Mouse (Mus musculus): ENCODE measurements at regions not wholly inside any gene's neighbourhood (a gene's known extent, or its start where the extent isn't known, plus 50 kb on each side); places are given as distances from the start of the nearest gene placed in this dataset.
A peak's percentile ranks its signal among the peaks of the same experiment; 100 is the strongest.

- ATAC-seq (ENCODE audit: insufficient read depth, low read depth) (peak; percentile 47), DNase-seq (ENCODE audit: low spot score) (no peak)
- H3K4me2 ChIP-seq (ENCODE audit: low read depth, low read length) = no peak overlapping the region
- H3K9ac ChIP-seq (replicated peaks; ENCODE audit: low read depth, low read length) = no peak overlapping the region
- no peaks in the 10 kb centered on the region for H3K27me3 ChIP-seq (ENCODE audit: control insufficient read depth, insufficient read depth, low read length)
- TF ChIP-seq EP300 (IDR thresholded peaks at IDR 0.05; ENCODE audit: low read depth) = no peak
- TF ChIP-seq CTCF (IDR thresholded peaks at IDR 0.05; ENCODE audit: low read depth) = no peak
- no peaks in the 10 kb centered on the region for H3K36me3 ChIP-seq (replicated peaks; ENCODE audit: control insufficient read depth, insufficient read depth, low read length)
- H3K27ac ChIP-seq (ENCODE audit: low read depth) = no peak overlapping the region
- H3K9me3 ChIP-seq (replicated peaks; ENCODE audit: control insufficient read depth, low read length) = no peaks in the 10 kb centered on the region
- no peak overlapping the region for H3K4me3 ChIP-seq (ENCODE audit: low read depth, low read length)
- peaks cover 3% of the 10 kb centered on the region; the same call in 1 of the 2 replicates for H3K4me1 ChIP-seq (ENCODE audit: control insufficient read depth, insufficient read depth)
- WGBS = 46% methylated on average over 11 of the region's 11 CpGs
These were observed 180.1 kb downstream of the Mroh4 start for GRCm38 (mm10) chr15:74455921-74456674.

- TF ChIP-seq CTCF (IDR thresholded peaks at IDR 0.05; ENCODE audit: low read depth) (no peak), EP300 (IDR thresholded peaks at IDR 0.05; ENCODE audit: low read depth) (no peak)
- H3K9ac ChIP-seq (replicated peaks; ENCODE audit: low read depth, low read length) = no peak overlapping the region
- no peak overlapping the region for H3K4me3 ChIP-seq (ENCODE audit: low read depth, low read length)
- no peak overlapping the region for H3K27ac ChIP-seq (ENCODE audit: low read depth)
- 39% methylated on average over 3 of the region's 3 CpGs for WGBS
- no peak overlapping the region for H3K4me2 ChIP-seq (ENCODE audit: low read depth, low read length)
- ATAC-seq (ENCODE audit: insufficient read depth, low read depth) = no peak
- H3K4me1 ChIP-seq (ENCODE audit: control insufficient read depth, insufficient read depth) = peaks cover 3% of the 10 kb centered on the region; the same call in 1 of the 2 replicates
- DNase-seq (ENCODE audit: low spot score) = no peak
- H3K36me3 ChIP-seq (replicated peaks; ENCODE audit: control insufficient read depth, insufficient read depth, low read length) = no peaks in the 10 kb centered on the region
- no peaks in the 10 kb centered on the region for H3K27me3 ChIP-seq (ENCODE audit: control insufficient read depth, insufficient read depth, low read length)
- no peaks in the 10 kb centered on the region for H3K9me3 ChIP-seq (replicated peaks; ENCODE audit: control insufficient read depth, low read length)
These were observed 181.6 kb downstream of the Mroh4 start for GRCm38 (mm10) chr15:74454543-74454942.

- no peak for TF ChIP-seq EP300 (IDR thresholded peaks at IDR 0.05; ENCODE audit: low read depth)
- TF ChIP-seq CTCF (IDR thresholded peaks at IDR 0.05; ENCODE audit: low read depth) = no peak
- H3K36me3 ChIP-seq (replicated peaks; ENCODE audit: control insufficient read depth, insufficient read depth, low read length) = no peaks in the 10 kb centered on the region
- H3K4me1 ChIP-seq (ENCODE audit: control insufficient read depth, insufficient read depth) = peaks cover 3% of the 10 kb centered on the region; the same call in 1 of the 2 replicates
- no peaks in the 10 kb centered on the region for H3K27me3 ChIP-seq (ENCODE audit: control insufficient read depth, insufficient read depth, low read length)
- H3K4me2 ChIP-seq (ENCODE audit: low read depth, low read length) = no peak overlapping the region
- H3K9me3 ChIP-seq (replicated peaks; ENCODE audit: control insufficient read depth, low read length) = no peaks in the 10 kb centered on the region
- DNase-seq (ENCODE audit: low spot score) (no peak), ATAC-seq (ENCODE audit: insufficient read depth, low read depth) (no peak)
- H3K4me3 ChIP-seq (ENCODE audit: low read depth, low read length) = no peak overlapping the region
- H3K27ac ChIP-seq (ENCODE audit: low read depth) = no peak overlapping the region
- H3K9ac ChIP-seq (replicated peaks; ENCODE audit: low read depth, low read length) = no peak overlapping the region
- 66% methylated on average over 6 of the region's 6 CpGs for WGBS
These were observed 182.3 kb downstream of the Mroh4 start for GRCm38 (mm10) chr15:74453810-74454209.

GRCm38 (mm10) chr15:74452426-74452825 lies 183.7 kb downstream of the Mroh4 start:
- TF ChIP-seq EP300 (IDR thresholded peaks at IDR 0.05; ENCODE audit: low read depth) = no peak
- no peak for TF ChIP-seq CTCF (IDR thresholded peaks at IDR 0.05; ENCODE audit: low read depth)
- 87% methylated on average over 3 of the region's 3 CpGs for WGBS
- Histone ChIP-seq H3K27me3 (ENCODE audit: control insufficient read depth, insufficient read depth, low read length) (0 out of 2 replicates have a peak, but pooled peaks cover 5% of the 10 kb centered on the region), H3K9ac (replicated peaks; ENCODE audit: low read depth, low read length) (no peak overlapping the region), H3K36me3 (replicated peaks; ENCODE audit: control insufficient read depth, insufficient read depth, low read length) (no peaks in the 10 kb centered on the region), H3K4me3 (ENCODE audit: low read depth, low read length) (no peak overlapping the region), H3K4me1 (ENCODE audit: control insufficient read depth, insufficient read depth) (peaks cover 3% of the 10 kb centered on the region; the same call in 1 of the 2 replicates), H3K27ac (ENCODE audit: low read depth) (no peak overlapping the region), H3K9me3 (replicated peaks; ENCODE audit: control insufficient read depth, low read length) (no peaks in the 10 kb centered on the region), H3K4me2 (ENCODE audit: low read depth, low read length) (no peak overlapping the region)
- ATAC-seq (ENCODE audit: insufficient read depth, low read depth) (no peak), DNase-seq (ENCODE audit: low spot score) (no peak)

GRCm38 (mm10) chr15:74441889-74442288 lies 194.3 kb downstream of the Mroh4 start:
- WGBS = 74% methylated on average over 13 of the region's 13 CpGs
- H3K36me3 ChIP-seq (replicated peaks; ENCODE audit: control insufficient read depth, insufficient read depth, low read length) = no peaks in the 10 kb centered on the region
- no peak for DNase-seq (ENCODE audit: low spot score)

More at GRCm38 (mm10) chr15:74441889-74442288, 194.3 kb downstream of the Mroh4 start:
- Histone ChIP-seq H3K4me2 (ENCODE audit: low read depth, low read length) (no peak overlapping the region), H3K27ac (ENCODE audit: low read depth) (no peak overlapping the region), H3K27me3 (ENCODE audit: control insufficient read depth, insufficient read depth, low read length) (no peaks in the 10 kb centered on the region), H3K9ac (replicated peaks; ENCODE audit: low read depth, low read length) (no peak overlapping the region), H3K4me3 (ENCODE audit: low read depth, low read length) (no peak overlapping the region), H3K4me1 (ENCODE audit: control insufficient read depth, insufficient read depth) (no peaks in the 10 kb centered on the region), H3K9me3 (replicated peaks; ENCODE audit: control insufficient read depth, low read length) (no peaks in the 10 kb centered on the region)
- TF ChIP-seq CTCF (IDR thresholded peaks at IDR 0.05; ENCODE audit: low read depth) = no peak
- TF ChIP-seq EP300 (IDR thresholded peaks at IDR 0.05; ENCODE audit: low read depth) = no peak
- ATAC-seq (ENCODE audit: insufficient read depth, low read depth) = no peak
